9 mouse cellular contexts compared by ENCODE assay signal in genomic region chr7:49558240-49558640, GRCm38 (mm10).
DNase-seq lines count a peak whose midpoint lies in the region; ATAC-seq and TF ChIP-seq lines count a peak whose summit lies in the region.
"Had no signal": no experiment of that assay in that cellular context is flagged by ENCODE, and none has a peak within 500 bp of the region (broad histone marks: within the 10 kb centered on the region; RNA-seq: fewer than 3 reads in every experiment).

No protein-coding gene starts in this region.

- TF ChIP-seq CTCF in lung, postnatal 0 days (IDR thresholded peaks at IDR 0.05): no peak

- peaks cover 4% of the 10 kb centered on the region; the same call in 1 of the 2 replicates for H3K36me3 ChIP-seq in forebrain, embryonic 15.5 days
- no peaks in the 10 kb centered on the region for H3K36me3 ChIP-seq in forebrain, embryonic 16.5 days (ENCODE audit: control insufficient read depth, insufficient read depth)
- H3K36me3 ChIP-seq in lung, postnatal 0 days (ENCODE audit: insufficient read depth, low read length): 0 out of 2 replicates have a peak, but pooled peaks cover 3% of the 10 kb centered on the region
- H3K36me3 ChIP-seq in heart, embryonic 12.5 days: peaks cover 51% of the 10 kb centered on the region
- H3K36me3 ChIP-seq in midbrain, embryonic 10.5 days: peaks cover 31% of the 10 kb centered on the region

- no peaks in the 10 kb centered on the region for H3K9me3 ChIP-seq in forebrain, embryonic 15.5 days
- no peaks in the 10 kb centered on the region for H3K9me3 ChIP-seq in forebrain, embryonic 16.5 days (ENCODE audit: control insufficient read depth, low read length)
- no peaks in the 10 kb centered on the region for H3K9me3 ChIP-seq in lung, postnatal 0 days (ENCODE audit: low read length)
- no peaks in the 10 kb centered on the region for H3K9me3 ChIP-seq in heart, embryonic 12.5 days (replicated peaks)
- H3K9me3 ChIP-seq in midbrain, embryonic 10.5 days (replicated peaks): no peaks in the 10 kb centered on the region
- H3K9me3 ChIP-seq: hindbrain, embryonic 15.5 days had no signal

- no peak for ATAC-seq in forebrain, embryonic 15.5 days (replicated peaks)
- no peak for ATAC-seq in forebrain, embryonic 16.5 days
- ATAC-seq in lung, postnatal 0 days: no peak
- no peak for ATAC-seq in heart, embryonic 12.5 days (ENCODE audit: insufficient number of reproducible peaks, low FRiP score)

- no peak for TF ChIP-seq EP300 in lung, postnatal 0 days (IDR thresholded peaks at IDR 0.05)

- H3K27ac ChIP-seq in forebrain, embryonic 15.5 days (replicated peaks): peak overlapping the region; percentile 57; the same call in 1 of the 2 replicates
- H3K27ac ChIP-seq in forebrain, embryonic 16.5 days (ENCODE audit: low read length): no peak overlapping the region
- H3K27ac ChIP-seq in lung, postnatal 0 days (ENCODE audit: low read length): peak overlapping the region; percentile 14; the same call in 1 of the 2 replicates
- peak overlapping the region; percentile 89 for H3K27ac ChIP-seq in heart, embryonic 12.5 days (ENCODE audit: poor library complexity, severe bottlenecking)
- H3K27ac ChIP-seq in midbrain, embryonic 10.5 days (replicated peaks): no peak overlapping the region
- H3K27ac ChIP-seq: hindbrain, embryonic 15.5 days had no signal

- no peak overlapping the region for H3K9ac ChIP-seq in forebrain, embryonic 15.5 days (replicated peaks)
- no peak overlapping the region for H3K9ac ChIP-seq in forebrain, embryonic 16.5 days (replicated peaks; ENCODE audit: low read depth, low read length)
- no peak overlapping the region for H3K9ac ChIP-seq in lung, postnatal 0 days (replicated peaks; ENCODE audit: low read depth)
- H3K9ac ChIP-seq in heart, embryonic 12.5 days: peak overlapping the region; percentile 15; the same call in 1 of the 2 replicates
- H3K9ac ChIP-seq: hindbrain, embryonic 15.5 days had no signal

- DNase-seq in lung, postnatal 0 days (ENCODE audit: low spot score): no peak
- no peak for DNase-seq in lung, postnatal 4 days
- peak; percentile 41 for DNase-seq in testis, postnatal 10 days (ENCODE audit: low spot score)
- DNase-seq in right cerebral cortex, postnatal 25 days: no peak
- DNase-seq in midbrain, embryonic 10.5 days (ENCODE audit: low spot score): no peak

- peaks cover 18% of the 10 kb centered on the region for H3K4me1 ChIP-seq in forebrain, embryonic 15.5 days
- peaks cover 17% of the 10 kb centered on the region for H3K4me1 ChIP-seq in forebrain, embryonic 16.5 days (replicated peaks; ENCODE audit: control insufficient read depth, insufficient read depth, low read length)
- peaks cover 6% of the 10 kb centered on the region; the same call in 1 of the 2 replicates for H3K4me1 ChIP-seq in lung, postnatal 0 days (ENCODE audit: insufficient read depth, low read depth, low read length)
- peaks cover 66% of the 10 kb centered on the region for H3K4me1 ChIP-seq in heart, embryonic 12.5 days (replicated peaks)
- H3K4me1 ChIP-seq in midbrain, embryonic 10.5 days: peaks cover 5% of the 10 kb centered on the region; the same call in 1 of the 2 replicates

- H3K27me3 ChIP-seq in forebrain, embryonic 15.5 days: no peaks in the 10 kb centered on the region
- H3K27me3 ChIP-seq in forebrain, embryonic 16.5 days (replicated peaks; ENCODE audit: control insufficient read depth, insufficient read depth, low read length): no peaks in the 10 kb centered on the region
- H3K27me3 ChIP-seq in lung, postnatal 0 days (replicated peaks; ENCODE audit: insufficient read depth, low read length): no peaks in the 10 kb centered on the region
- no peaks in the 10 kb centered on the region for H3K27me3 ChIP-seq in heart, embryonic 12.5 days (replicated peaks)
- H3K27me3 ChIP-seq in midbrain, embryonic 10.5 days (ENCODE audit: low read depth, poor library complexity, severe bottlenecking): no peaks in the 10 kb centered on the region
- H3K27me3 ChIP-seq: hindbrain, embryonic 15.5 days had no signal

- no peak overlapping the region for H3K4me3 ChIP-seq in forebrain, embryonic 15.5 days
- no peak overlapping the region for H3K4me3 ChIP-seq in forebrain, embryonic 16.5 days (replicated peaks; ENCODE audit: low read length)
- no peak overlapping the region for H3K4me3 ChIP-seq in lung, postnatal 0 days (ENCODE audit: low read depth, low read length)
- H3K4me3 ChIP-seq in heart, embryonic 12.5 days: no peak overlapping the region
- H3K4me3 ChIP-seq in midbrain, embryonic 10.5 days: no peak overlapping the region
- H3K4me3 ChIP-seq: hindbrain, embryonic 15.5 days had no signal

- 64% methylated on average over 12 of the region's 12 CpGs for WGBS in forebrain, embryonic 15.5 days
- WGBS in forebrain, embryonic 16.5 days: 51% methylated on average over 12 of the region's 12 CpGs
- WGBS in lung, postnatal 0 days: 63% methylated on average over 12 of the region's 12 CpGs
- 53% methylated on average over 12 of the region's 12 CpGs for WGBS in heart, embryonic 12.5 days
- WGBS in midbrain, embryonic 10.5 days: 93% methylated on average over 12 of the region's 12 CpGs

- H3K4me2 ChIP-seq in forebrain, embryonic 15.5 days (replicated peaks): no peak overlapping the region
- no peak overlapping the region for H3K4me2 ChIP-seq in forebrain, embryonic 16.5 days (ENCODE audit: low read length)
- H3K4me2 ChIP-seq in lung, postnatal 0 days (replicated peaks; ENCODE audit: low read depth, low read length): no peak overlapping the region
- 0 out of 2 replicates have a peak overlapping the region, but pooled peaks have one; percentile 20 for H3K4me2 ChIP-seq in heart, embryonic 12.5 days
- H3K4me2 ChIP-seq: hindbrain, embryonic 15.5 days had no signal

Comparison
In these comparisons a context has a peak if more than half of its experiments do, and no peak if none do; other contexts are left out.
1. H3K27ac ChIP-seq: peak in forebrain, embryonic 15.5 days (single experiment), lung, postnatal 0 days (single experiment) and heart, embryonic 12.5 days (single experiment); none in forebrain, embryonic 16.5 days (single experiment) and midbrain, embryonic 10.5 days (single experiment).